Mouse (Mus musculus) cerebellum, postnatal 4 days (tissue): ENCODE data around the gene Gcn1l1.
A peak's percentile ranks its signal among the peaks of the same experiment; 100 is the strongest.
"Not testable (repeated sequence)": the region's sequence is repeated elsewhere in the genome, so short reads cannot be mapped to it uniquely, and the experiment has no call there.

Source experiments
- DNase-seq, 2 experiments: peaks; one replicate each; pipeline ENCODE4 v3.0.0; 2022; ENCODE audit warnings: low spot score in 2 of 2, mixed read lengths in 1 of 2

Gcn1l1 gene

GRCm38 (mm10) chr5:115559237-115560101, 5.6 kb upstream of the Gcn1l1 start, which contains the start of gene Rplp0:
TSS of gene Rplp0 (plus strand) at chr5:115559467.
- peak; percentile 100 for DNase-seq

GRCm38 (mm10) chr5:115560336-115560905, 4.6 kb upstream of the Gcn1l1 start:
- no peak for DNase-seq

- DNase-seq: no peak
These were observed 1.1 kb upstream of the Gcn1l1 start for GRCm38 (mm10) chr5:115563771-115564585.

- DNase-seq: no peak
These were observed 349 bp downstream of the Gcn1l1 start for GRCm38 (mm10) chr5:115565403-115565802.

GRCm38 (mm10) chr5:115568681-115569080, 3.6 kb downstream of the Gcn1l1 start:
- DNase-seq: no peak

- DNase-seq: no peak
These were observed 4.3 kb downstream of the Gcn1l1 start for GRCm38 (mm10) chr5:115569308-115569707.

GRCm38 (mm10) chr5:115569721-115570120, 4.7 kb downstream of the Gcn1l1 start:
- no peak for DNase-seq

- no peak for DNase-seq
These were observed 6.0 kb downstream of the Gcn1l1 start for GRCm38 (mm10) chr5:115571086-115571485.

GRCm38 (mm10) chr5:115572679-115573535, 7.9 kb downstream of the Gcn1l1 start:
- no peak for DNase-seq

- peak in 1 of 2 experiments; percentile 26 for DNase-seq
These were observed 9.9 kb downstream of the Gcn1l1 start for GRCm38 (mm10) chr5:115574992-115575391.

GRCm38 (mm10) chr5:115577686-115578085, 12.6 kb downstream of the Gcn1l1 start:
- not testable (repeated sequence) for DNase-seq

GRCm38 (mm10) chr5:115578922-115579321, 13.9 kb downstream of the Gcn1l1 start:
- DNase-seq: no peak

- DNase-seq: no peak
These were observed 14.3 kb downstream of the Gcn1l1 start for GRCm38 (mm10) chr5:115579363-115579762.

GRCm38 (mm10) chr5:115580229-115581001, 15.4 kb downstream of the Gcn1l1 start:
- DNase-seq: no peak

GRCm38 (mm10) chr5:115581662-115582061, 16.6 kb downstream of the Gcn1l1 start:
- DNase-seq: no peak

GRCm38 (mm10) chr5:115585616-115586015, 20.6 kb downstream of the Gcn1l1 start:
- DNase-seq: no peak

GRCm38 (mm10) chr5:115586166-115586565, 21.1 kb downstream of the Gcn1l1 start:
- no peak for DNase-seq

- DNase-seq: no peak
These were observed 21.7 kb downstream of the Gcn1l1 start for GRCm38 (mm10) chr5:115586780-115587179.

GRCm38 (mm10) chr5:115591028-115591427, 26.0 kb downstream of the Gcn1l1 start:
- DNase-seq: no peak

- no peak for DNase-seq
These were observed 26.5 kb downstream of the Gcn1l1 start for GRCm38 (mm10) chr5:115591506-115591905.
